Mouse (Mus musculus) C2C12 (cell line): Measurements from ENCODE around the gene Cops2.

Experiments used
- CEBPB ChIP-seq: IDR thresholded peaks from one replicate; pipeline ENCODE4 v1.6.1; 2011; ENCODE audit warnings: low read depth, mild to moderate bottlenecking, control low read depth, moderate library complexity
- CTCF ChIP-seq: IDR thresholded peaks from one replicate; pipeline ENCODE4 v1.5.1; 2011; ENCODE audit not compliant: control insufficient read depth, insufficient read depth, insufficient read length
- FOSL1 ChIP-seq: IDR thresholded peaks from one replicate; pipeline ENCODE4 v1.8.0; 2011; ENCODE audit warnings: mild to moderate bottlenecking, low read length; ENCODE audit not compliant: poor library complexity, insufficient read depth, severe bottlenecking
- MAX ChIP-seq: IDR thresholded peaks from one replicate; pipeline ENCODE4 v1.6.1; 2011; ENCODE audit warnings: mild to moderate bottlenecking, control low read depth
- MYOD1 ChIP-seq: IDR thresholded peaks from one replicate; pipeline ENCODE4 v1.6.1; 2011; ENCODE audit warnings: low read depth; ENCODE audit not compliant: control insufficient read depth, insufficient read length
- USF1 ChIP-seq: IDR thresholded peaks from one replicate; pipeline ENCODE4 v1.6.1; 2011; ENCODE audit warnings: low read depth, mild to moderate bottlenecking, control low read depth, moderate library complexity

DNA sequence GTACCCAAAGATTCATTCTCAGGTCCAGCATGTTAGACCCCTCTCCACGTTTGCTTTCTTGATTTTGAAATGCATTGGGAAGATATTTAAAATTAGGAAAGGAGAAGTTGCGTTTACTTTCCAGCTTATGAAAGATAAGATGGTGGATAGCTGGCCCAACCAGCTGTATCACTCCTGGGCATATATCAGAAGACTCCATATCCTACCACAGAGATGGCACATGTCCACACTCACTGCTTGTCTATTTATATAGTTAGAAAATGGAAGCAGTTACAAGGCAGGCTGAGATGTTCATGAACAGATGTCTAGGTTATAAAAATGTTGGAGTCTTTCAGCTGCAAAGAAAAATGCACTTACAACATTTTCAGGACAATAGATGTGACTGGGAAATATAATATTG lies 47.6 kb downstream of the Cops2 start:
- TF ChIP-seq CTCF (no peak), MAX (no peak), USF1 (no peak), FOSL1 (no peak), MYOD1 (no peak), CEBPB (no peak)
